Mouse (Mus musculus) small intestine, adult 2 months (tissue): ENCODE data around the gene Tmcc2. TPM values are rescaled to one million over a fixed set of nuclear protein-coding genes. Genes with fewer than 3 reads are reported as not detected.

Experiments
- H3K27ac ChIP-seq: fragments of 200-500 bp; 2 replicates; pipeline ENCODE4 v1.5.1; 2012; ENCODE audit warnings: low read depth, low read length, control low read depth, inconsistent platforms; ENCODE audit not compliant: insufficient read depth
- H3K27me3 ChIP-seq: fragments of 200-500 bp; 2 replicates; pipeline ENCODE4 v1.6.1; 2012; ENCODE audit warnings: mild to moderate bottlenecking, moderate library complexity, low read length, inconsistent platforms; ENCODE audit not compliant: control insufficient read depth, insufficient read depth
- H3K36me3 ChIP-seq: fragments of 200-500 bp; 2 replicates; pipeline ENCODE4 v1.6.1; 2012; ENCODE audit warnings: mild to moderate bottlenecking, low read length, control low read depth, inconsistent platforms; ENCODE audit not compliant: control insufficient read depth, insufficient read depth
- H3K4me1 ChIP-seq: fragments of 200-500 bp; 2 replicates; pipeline ENCODE4 v1.6.1; 2012; ENCODE audit warnings: low read length, inconsistent platforms, mixed read lengths; ENCODE audit not compliant: control insufficient read depth, insufficient read depth, insufficient read length
- H3K4me3 ChIP-seq: fragments of 200-500 bp; 2 replicates; pipeline ENCODE4 v1.5.1; 2012; ENCODE audit warnings: low read depth, mild to moderate bottlenecking, control low read depth, inconsistent platforms, low read length, moderate library complexity
- CTCF ChIP-seq: fragments of 200-500 bp; IDR thresholded peaks from 2 replicates; pipeline ENCODE4 v1.5.1; 2012; ENCODE audit warnings: low read depth, mild to moderate bottlenecking, control low read depth, inconsistent platforms, low read length, moderate library complexity, mixed read lengths; ENCODE audit not compliant: insufficient replicate concordance, insufficient read length; ENCODE audit errors: extremely low read depth
- POLR2A ChIP-seq: fragments of 200-500 bp; IDR thresholded peaks from 2 replicates; pipeline ENCODE4 v1.6.1; 2012; ENCODE audit warnings: low read depth, mild to moderate bottlenecking, control low read depth, inconsistent platforms, low read length, moderate library complexity
- WGBS: fragments of 180-500 bp; shearing (Covaris S2); methylation state at CpG from one replicate; pipeline ENCODE4 v1.1.7; 2018; 5-methylcytosine and 5-hydroxymethylcytosine counted together
- polyA plus RNA-seq: library from polyadenylated mRNA; depleted of rRNA; stranded (reverse); fragments of >200 nt; gene quantifications from 2 replicates; pipeline ENCODE4 v1.2.3, GENCODE M21; 2012

Tmcc2 gene
- polyA plus RNA-seq, 1 experiment: 3.8 TPM

DNA sequence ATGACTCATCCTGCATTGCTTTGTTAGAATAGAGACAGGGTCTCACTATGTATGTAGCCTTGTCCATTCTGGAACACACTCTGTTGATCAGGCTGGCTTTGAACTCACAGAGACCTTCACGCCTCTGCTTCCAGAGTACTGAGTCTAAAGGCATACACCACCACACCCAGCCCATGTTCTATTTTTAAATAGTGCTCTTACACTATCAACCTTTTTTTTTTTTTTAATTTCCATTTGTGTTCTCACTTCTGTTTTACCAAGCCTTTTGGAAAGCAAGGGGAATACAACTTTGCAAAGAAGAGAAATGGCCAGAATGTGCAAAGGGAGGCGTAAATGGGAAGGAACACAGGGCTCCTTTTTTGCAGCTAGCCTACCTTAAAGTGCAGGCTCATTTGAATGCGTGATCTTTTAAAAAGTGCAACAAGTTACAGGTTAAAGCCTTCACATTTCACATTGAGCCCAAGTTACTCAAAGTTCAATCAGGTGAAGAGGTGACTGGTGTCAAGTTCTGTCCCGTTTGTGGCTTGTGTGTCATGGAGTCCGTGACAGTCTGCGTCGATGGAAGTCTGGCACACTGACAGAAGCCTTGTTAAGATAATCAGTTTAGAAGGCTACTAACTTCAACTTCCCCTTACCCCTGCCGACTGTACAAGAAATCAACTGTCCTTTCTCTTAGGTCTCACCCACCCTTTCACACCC lies 25.3 kb upstream of the Tmcc2 start:
- Histone ChIP-seq H3K27ac (no peak overlapping the region), H3K4me3 (no peak overlapping the region), H3K27me3 (no peaks in the 10 kb centered on the region), H3K36me3 (no peaks in the 10 kb centered on the region), H3K4me1 (peaks cover 6% of the 10 kb centered on the region; the same call in 1 of the 2 replicates)
- WGBS: 56% methylated on average over 8 of the region's 8 CpGs
- TF ChIP-seq CTCF: no peak
- no peak for TF ChIP-seq POLR2A

DNA sequence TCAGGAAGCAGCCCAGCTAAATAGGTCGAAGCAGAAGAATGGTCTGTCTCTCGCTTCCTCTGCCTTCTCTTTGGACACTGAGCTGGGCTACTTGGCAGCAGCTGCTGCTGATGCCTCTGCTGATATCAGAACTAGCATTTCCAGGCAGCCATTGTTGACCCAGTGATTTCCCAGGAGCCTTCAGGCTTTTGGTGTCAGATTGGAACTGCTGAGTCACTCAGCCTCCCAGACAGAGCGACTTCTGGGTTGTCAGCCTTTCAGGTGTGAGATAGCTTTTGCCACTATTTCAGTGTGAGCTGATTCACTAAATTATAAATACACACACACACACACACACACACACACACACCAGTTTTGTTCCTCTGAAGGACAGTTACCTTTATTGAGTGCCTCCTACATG lies 19.6 kb upstream of the Tmcc2 start:
- H3K27ac ChIP-seq: no peak overlapping the region
- H3K4me1 ChIP-seq: no peaks in the 10 kb centered on the region
- TF ChIP-seq POLR2A (no peak), CTCF (no peak)
- no peaks in the 10 kb centered on the region for H3K27me3 ChIP-seq
- no peak overlapping the region for H3K4me3 ChIP-seq
- 70% methylated on average over 3 of the region's 3 CpGs for WGBS
- no peaks in the 10 kb centered on the region for H3K36me3 ChIP-seq

DNA sequence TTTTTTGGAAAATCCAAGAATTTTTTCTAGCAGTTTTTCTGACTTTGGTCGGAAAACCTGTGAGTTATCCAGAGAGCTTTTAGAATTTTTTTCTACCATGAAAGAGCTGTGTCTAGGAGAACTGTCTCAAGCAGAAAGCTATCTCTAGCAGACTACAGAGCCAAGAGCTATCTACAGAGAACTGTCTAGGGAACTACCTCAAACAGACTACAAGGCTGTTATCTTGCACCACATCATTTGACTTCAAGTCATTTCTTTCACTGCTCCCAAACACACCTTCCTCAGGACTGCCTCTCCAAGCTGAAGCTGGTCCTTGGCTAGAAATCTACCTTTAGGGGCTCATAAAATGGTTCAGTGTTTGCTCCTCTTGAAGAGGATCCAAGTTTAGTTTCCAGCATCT lies 10.8 kb upstream of the Tmcc2 start:
- WGBS: 88% methylated on average over 1 of the region's 1 CpGs

DNA sequence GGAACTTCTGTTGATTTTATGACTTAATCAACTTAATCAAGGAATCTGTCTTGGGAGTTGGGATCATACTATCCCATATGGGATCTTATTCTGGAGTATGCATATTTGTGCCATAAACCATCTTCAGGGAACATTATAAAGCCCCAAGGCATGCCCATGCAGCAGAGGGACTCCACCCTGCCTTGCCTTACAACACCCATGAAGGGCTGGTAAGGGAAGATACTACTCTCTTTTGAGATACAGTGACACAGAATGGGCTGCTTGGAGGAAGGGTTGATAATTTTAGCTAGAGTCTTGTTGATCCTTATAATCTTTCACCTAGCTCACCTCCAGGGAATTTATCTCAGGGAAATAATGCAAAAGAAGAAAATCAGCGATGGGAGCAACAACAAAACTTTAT lies 9.5 kb upstream of the Tmcc2 start:
- no peak overlapping the region for H3K4me3 ChIP-seq
- H3K4me1 ChIP-seq: no peaks in the 10 kb centered on the region
- TF ChIP-seq CTCF (no peak), POLR2A (no peak)
- 63% methylated on average over 1 of the region's 1 CpGs for WGBS
- H3K27me3 ChIP-seq: no peaks in the 10 kb centered on the region; the same call in 1 of the 2 replicates
- H3K27ac ChIP-seq: no peak overlapping the region
- H3K36me3 ChIP-seq: no peaks in the 10 kb centered on the region

More for the DNA sequence above, 10.8 kb upstream of the Tmcc2 start:
- no peak for TF ChIP-seq POLR2A
- no peak for TF ChIP-seq CTCF
- H3K36me3 ChIP-seq: no peaks in the 10 kb centered on the region
- no peaks in the 10 kb centered on the region for H3K4me1 ChIP-seq
- no peak overlapping the region for H3K4me3 ChIP-seq
- no peak overlapping the region for H3K27ac ChIP-seq
- H3K27me3 ChIP-seq: no peaks in the 10 kb centered on the region

DNA sequence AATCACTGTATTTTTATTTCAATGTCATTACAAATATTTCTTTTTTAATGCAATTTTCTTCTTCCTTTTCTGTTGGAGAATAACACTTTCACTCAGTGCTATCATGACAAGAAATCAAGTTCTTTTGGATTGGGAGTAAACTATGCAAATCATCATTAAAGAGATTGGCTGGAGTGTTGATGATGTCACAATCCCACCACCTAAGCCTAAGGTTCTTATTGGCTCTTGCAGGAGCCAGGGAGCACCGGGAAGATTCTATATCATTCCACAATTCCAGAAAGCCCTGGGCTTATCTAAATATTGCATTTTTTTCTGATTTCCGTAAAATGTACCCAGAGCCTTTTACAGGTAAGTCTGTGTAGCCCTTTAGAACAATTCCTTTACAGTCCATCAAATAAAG lies 5.6 kb upstream of the Tmcc2 start:
- no peaks in the 10 kb centered on the region for H3K4me1 ChIP-seq
- no peak for TF ChIP-seq POLR2A
- TF ChIP-seq CTCF: no peak
- WGBS: 57% methylated on average over 2 of the region's 2 CpGs
- no peak overlapping the region for H3K27ac ChIP-seq
- no peaks in the 10 kb centered on the region for H3K36me3 ChIP-seq
- H3K27me3 ChIP-seq: peaks cover 6% of the 10 kb centered on the region
- no peak overlapping the region for H3K4me3 ChIP-seq

DNA sequence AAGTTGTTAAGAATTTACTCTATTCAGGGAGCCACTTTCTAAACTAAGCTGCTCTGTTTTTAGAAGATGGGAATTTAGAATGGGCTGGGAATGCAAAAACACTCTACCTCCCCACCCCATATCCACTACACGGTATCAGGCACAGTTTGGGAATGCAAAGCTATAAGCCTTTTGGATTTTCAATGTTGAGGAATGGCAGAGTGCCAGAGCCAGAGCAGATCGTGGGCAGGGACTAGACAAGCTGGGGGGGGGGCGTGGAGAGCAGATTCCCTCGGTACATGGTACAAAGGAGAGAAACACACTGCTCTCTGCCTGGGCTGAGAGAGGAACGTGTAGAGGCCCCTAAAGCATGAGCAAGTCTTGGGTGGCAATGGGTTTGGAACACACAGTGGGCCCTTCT lies 1.8 kb upstream of the Tmcc2 start:
- Histone ChIP-seq H3K4me3 (no peak overlapping the region), H3K27ac (no peak overlapping the region), H3K27me3 (peaks cover 22% of the 10 kb centered on the region), H3K4me1 (no peaks in the 10 kb centered on the region), H3K36me3 (no peaks in the 10 kb centered on the region)
- 62% methylated on average over 5 of the region's 5 CpGs for WGBS
- no peak for TF ChIP-seq POLR2A
- TF ChIP-seq CTCF: no peak

DNA sequence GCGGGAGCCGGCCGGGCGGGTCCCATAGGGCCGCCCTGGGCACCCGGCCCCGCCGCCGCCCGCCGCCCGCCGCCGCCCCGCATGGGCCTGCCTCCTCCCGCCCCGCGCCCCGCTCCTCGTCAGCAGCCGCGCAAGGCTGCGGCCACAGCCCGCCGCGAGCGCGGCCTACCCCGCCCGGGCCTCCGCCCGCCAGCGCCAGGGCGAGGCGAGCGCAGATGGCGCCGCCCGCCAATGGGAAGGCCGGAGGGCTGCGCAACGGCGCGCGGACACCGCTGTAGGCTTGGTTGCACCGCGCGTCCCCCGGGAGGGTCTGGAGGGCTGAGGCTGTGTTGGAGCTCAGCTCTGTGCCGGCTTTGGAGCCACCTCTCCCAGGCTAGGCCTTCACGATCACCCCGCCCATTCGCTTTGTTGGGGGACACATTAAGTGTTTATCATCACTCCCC lies 520 bp upstream of the Tmcc2 start:
- Histone ChIP-seq H3K4me1 (no peaks in the 10 kb centered on the region), H3K27ac (no peak overlapping the region), H3K4me3 (peak overlapping the region; percentile 60), H3K27me3 (peaks cover 22% of the 10 kb centered on the region), H3K36me3 (no peaks in the 10 kb centered on the region)
- WGBS: 2% methylated on average over 54 of the region's 54 CpGs
- TF ChIP-seq POLR2A (no peak), CTCF (no peak)
